Mouse (Mus musculus) thymus, postnatal 0 days (tissue): ENCODE results near the gene Mdga1. TPM values are rescaled to one million over a fixed set of nuclear protein-coding genes. Genes with fewer than 3 reads are reported as not detected.
A peak's percentile ranks its signal among the peaks of the same experiment; 100 is the strongest.
"Not testable (repeated sequence)": the region's sequence is repeated elsewhere in the genome, so short reads cannot be mapped to it uniquely, and the experiment has no call there.

Source experiments
- DNase-seq: peaks from one replicate; pipeline ENCODE4 v3.0.0-alpha.2; 2015; ENCODE audit warnings: low spot score
- polyA plus RNA-seq: library from polyadenylated mRNA; unstranded; fragments of >200 nt; fragmentation: Nextera tagmentation; extraction: Ambion mirVana; gene quantifications from 2 replicates; pipeline ENCODE4 v1.2.1, GENCODE M21; 2015

Mdga1 gene
- polyA plus RNA-seq, 1 experiment from 2014 or later, result 2.6 TPM

- no peak for DNase-seq
These were observed 156.6 kb downstream of the Mdga1 start for GRCm38 (mm10) chr17:29813328-29813727.

- DNase-seq, result no peak
These were observed 166.3 kb downstream of the Mdga1 start for GRCm38 (mm10) chr17:29803545-29803944.

- peak; percentile 60 for DNase-seq
These were observed 168.5 kb downstream of the Mdga1 start for GRCm38 (mm10) chr17:29801358-29801757.

- DNase-seq, result no peak
These were observed 169.8 kb downstream of the Mdga1 start for GRCm38 (mm10) chr17:29800096-29800455.

GRCm38 (mm10) chr17:29799398-29800095, 170.3 kb downstream of the Mdga1 start:
- DNase-seq, result peak; percentile 30

GRCm38 (mm10) chr17:29798151-29798550, 171.7 kb downstream of the Mdga1 start:
- no peak for DNase-seq

- no peak for DNase-seq
These were observed 173.1 kb downstream of the Mdga1 start for GRCm38 (mm10) chr17:29796787-29797186.

GRCm38 (mm10) chr17:29796086-29796485, 173.8 kb downstream of the Mdga1 start:
- DNase-seq, result peak; percentile 66

GRCm38 (mm10) chr17:29795050-29795770, 174.7 kb downstream of the Mdga1 start:
- no peak for DNase-seq

- DNase-seq, result no peak
These were observed 178.3 kb downstream of the Mdga1 start for GRCm38 (mm10) chr17:29791531-29792050.

- DNase-seq, result no peak
These were observed 179.6 kb downstream of the Mdga1 start for GRCm38 (mm10) chr17:29790231-29790740.

GRCm38 (mm10) chr17:29789715-29790114, 180.2 kb downstream of the Mdga1 start:
- DNase-seq, result no peak

- no peak for DNase-seq
These were observed 181.3 kb downstream of the Mdga1 start for GRCm38 (mm10) chr17:29788573-29788972.

- no peak for DNase-seq
These were observed 185.1 kb downstream of the Mdga1 start for GRCm38 (mm10) chr17:29784820-29785219.

GRCm38 (mm10) chr17:29781472-29781871, 188.4 kb downstream of the Mdga1 start:
- not testable (repeated sequence) for DNase-seq

- no peak for DNase-seq
These were observed 191.9 kb downstream of the Mdga1 start for GRCm38 (mm10) chr17:29778021-29778420.

Other genes starting within 250 kb of the Mdga1 start
- gene Zfand3, start 34.6 kb upstream of the Mdga1 start, polyA plus RNA-seq, result 35.0 and 40.1 TPM in 2 replicates